Mouse (Mus musculus) liver, embryonic 14.5 days (tissue): ENCODE measurements around the gene Sdk1.

Experiments used
- CTCF ChIP-seq: IDR thresholded peaks from 2 replicates; pipeline ENCODE4 v1.5.1; 2016; ENCODE audit warnings: antibody characterized with exemption, low read depth, control low read depth
- EP300 ChIP-seq: IDR thresholded peaks from 2 replicates; pipeline ENCODE4 v1.6.1; 2016; ENCODE audit warnings: antibody characterized with exemption, low read depth

DNA sequence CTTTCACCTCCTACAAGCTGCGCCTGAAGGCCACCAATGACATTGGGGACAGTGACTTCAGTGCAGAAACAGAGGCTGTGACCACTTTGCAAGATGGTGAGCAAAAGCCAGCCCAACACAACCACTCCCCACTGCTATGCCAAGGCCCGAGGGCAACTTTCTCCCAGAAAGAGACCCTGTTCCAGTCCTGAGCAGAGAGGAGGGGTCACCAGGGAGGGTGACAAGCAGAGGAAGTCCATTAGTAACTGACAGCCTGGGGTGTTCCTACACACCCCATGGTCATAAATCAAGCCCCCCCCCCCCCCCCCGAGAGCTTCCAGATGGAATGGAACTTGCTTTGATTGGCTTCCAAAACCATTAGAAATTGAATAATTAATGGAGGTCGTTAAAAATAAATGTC is 886.5 kb downstream of the Sdk1 start:
- TF ChIP-seq CTCF (no peak), EP300 (no peak)
